Mouse (Mus musculus): ENCODE data around the gene Gm13290.
"Not testable (repeated sequence)": the region's sequence is repeated elsewhere in the genome, so short reads cannot be mapped to it uniquely, and the experiment has no call there.

DNA sequence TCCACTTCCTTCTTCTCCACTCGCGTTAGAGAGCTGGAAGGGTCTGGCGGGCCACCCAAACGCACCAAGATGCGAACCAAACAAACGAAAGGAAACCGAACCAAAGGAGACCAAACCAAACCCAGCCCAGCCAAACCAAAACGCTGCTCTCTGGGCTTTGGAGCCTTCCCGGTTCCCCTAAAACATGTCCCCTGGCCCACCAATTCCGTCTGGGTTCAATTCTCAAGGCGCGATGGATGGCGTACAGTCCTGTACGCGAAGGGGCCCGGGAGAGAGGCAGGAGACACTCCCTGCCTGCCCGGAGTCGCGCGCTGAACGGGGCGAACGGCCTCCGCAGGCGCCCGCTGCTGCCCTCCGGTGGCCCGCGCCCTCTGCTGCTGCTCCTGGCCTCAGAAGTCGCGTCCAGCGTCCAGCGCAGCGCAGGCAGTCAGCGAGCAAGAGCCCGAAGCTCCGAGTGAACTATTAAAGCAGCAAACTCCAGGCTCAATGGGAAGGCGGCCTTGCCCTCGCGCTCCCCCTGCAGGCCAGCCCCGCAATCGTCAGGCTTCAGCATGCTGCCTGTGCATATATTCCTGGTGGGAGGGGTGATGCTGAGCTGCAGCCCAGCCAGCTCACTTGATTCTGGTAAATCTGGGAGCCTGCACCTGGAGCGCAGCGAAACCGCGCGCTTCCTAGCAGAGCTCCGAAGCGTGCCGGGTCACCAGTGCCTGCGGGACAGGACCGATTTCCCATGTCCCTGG is 20.5 kb downstream of the Gm13290 start, which contains the start of gene Gm13275:
- TF ChIP-seq POLR2A (IDR thresholded peaks at IDR 0.05; ENCODE audit: control insufficient read depth, low read depth, low read length); CTCF (IDR thresholded peaks at IDR 0.05; ENCODE audit: control insufficient read depth, insufficient read depth, insufficient replicate concordance, low read depth, low read length): not testable (repeated sequence)

All from testis, adult 2 months (tissue).